Mouse (Mus musculus) kidney, adult 2 months (tissue): ENCODE measurements at regions not wholly inside any gene's neighbourhood (a gene's known extent, or its start where the extent isn't known, plus 50 kb on each side); places are given as distances from the start of the nearest gene placed in this dataset.

ENCODE experiments used
- CTCF ChIP-seq: fragments of 200-500 bp; conservative IDR thresholded peaks from 2 replicates; pipeline ENCODE4 v1.5.1; 2011; ENCODE audit warnings: low read depth, mild to moderate bottlenecking, control low read depth, low read length, moderate library complexity, mixed read lengths; ENCODE audit not compliant: insufficient read depth, insufficient read length
- POLR2A ChIP-seq: fragments of 200-500 bp; IDR thresholded peaks from one replicate; pipeline ENCODE4 v1.6.1; 2011; ENCODE audit warnings: low read depth, low read length, control low read depth

- no peak for TF ChIP-seq CTCF
- TF ChIP-seq POLR2A: no peak
Measured at GRCm38 (mm10) chr5:75870666-75871065, 107.6 kb downstream of the Kdr start.
